Mouse (Mus musculus): ENCODE results near the gene Thegl. TPM values are rescaled to one million over a fixed set of nuclear protein-coding genes. Genes with fewer than 3 reads are reported as not detected.
"Not testable (repeated sequence)": the region's sequence is repeated elsewhere in the genome, so short reads cannot be mapped to it uniquely, and the experiment has no call there.

Thegl gene
- polyA plus RNA-seq, 1 experiment from 2014 or later, result not detected

DNA sequence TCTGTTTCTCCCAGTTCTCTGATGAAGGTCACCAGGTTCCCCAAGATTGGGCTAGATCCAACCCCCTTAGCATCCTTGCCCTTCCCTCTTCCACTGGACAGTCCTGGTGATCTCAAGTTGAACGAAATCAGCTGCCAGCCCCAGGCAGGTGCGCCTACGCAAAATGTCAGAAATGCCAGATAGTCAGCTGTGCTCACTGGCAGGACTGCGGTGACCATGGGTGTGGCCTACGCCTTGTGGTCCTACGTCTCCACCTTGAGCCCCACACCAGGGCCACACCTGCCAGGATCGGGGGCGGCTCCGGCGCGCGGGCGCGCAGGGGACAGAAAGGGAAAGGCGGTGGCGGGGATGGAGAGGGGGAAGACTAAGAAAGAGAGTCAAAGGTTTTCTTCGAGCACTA lies 14.6 kb upstream of the Thegl start:
- 93% methylated on average over 17 of the region's 17 CpGs for WGBS
- no peak for ATAC-seq (ENCODE audit: insufficient number of reproducible peaks, insufficient read depth, low FRiP score, low TSS enrichment)
- no peak overlapping the region for H3K27ac ChIP-seq
- H3K9me3 ChIP-seq, result no peaks in the 10 kb centered on the region
- no peaks in the 10 kb centered on the region for H3K27me3 ChIP-seq
- H3K4me2 ChIP-seq (replicated peaks), result no peak overlapping the region
- no peak overlapping the region for H3K4me3 ChIP-seq
- H3K4me1 ChIP-seq, result no peaks in the 10 kb centered on the region
- H3K36me3 ChIP-seq, result peaks cover 40% of the 10 kb centered on the region
- H3K9ac ChIP-seq, result no peak overlapping the region

- ATAC-seq (ENCODE audit: insufficient number of reproducible peaks, insufficient read depth, low FRiP score, low TSS enrichment), result no peak
- no peaks in the 10 kb centered on the region for H3K9me3 ChIP-seq
- no peaks in the 10 kb centered on the region for H3K27me3 ChIP-seq
- no peak within 1 kb of the TSS for H3K9ac ChIP-seq
- H3K27ac ChIP-seq, result no peak within 1 kb of the TSS
- H3K4me3 ChIP-seq, result no peak within 1 kb of the TSS
- no peak within 1 kb of the TSS for H3K4me2 ChIP-seq (replicated peaks)
- 90% methylated on average over 6 of the region's 6 CpGs for WGBS
- H3K36me3 ChIP-seq, result peaks cover 19% of the 10 kb centered on the region
- H3K4me1 ChIP-seq, result no peaks in the 10 kb centered on the region
These were observed 11.6 kb upstream of the Thegl start, which contains the start of gene Arl9 for GRCm38 (mm10) chr5:77004051-77004821. Gene Arl9 (plus strand): TSS chr5:77004055.

DNA sequence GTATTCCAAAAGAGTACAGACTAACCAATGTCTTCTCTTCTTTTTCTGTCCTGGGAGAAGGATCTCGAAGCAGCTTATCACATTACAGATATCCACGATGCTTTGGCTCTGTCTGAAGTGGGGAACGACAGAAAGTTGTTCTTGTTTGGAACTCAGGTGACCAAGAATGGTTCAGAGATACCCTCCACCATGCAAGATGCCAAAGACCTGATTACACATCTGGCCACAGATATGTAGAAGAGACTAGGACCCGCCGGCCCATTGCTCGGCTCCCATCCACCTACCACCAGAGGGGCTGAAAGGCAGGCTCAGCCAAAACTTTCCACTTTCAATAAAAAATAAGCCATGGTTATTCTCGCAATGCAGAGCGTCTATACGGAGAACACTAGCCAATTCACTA lies 5.5 kb upstream of the Thegl start:
- Histone ChIP-seq H3K4me1 (no peaks in the 10 kb centered on the region), H3K9ac (no peak overlapping the region), H3K36me3 (no peaks in the 10 kb centered on the region), H3K4me3 (no peak overlapping the region), H3K4me2 (replicated peaks) (no peak overlapping the region), H3K27ac (no peak overlapping the region), H3K9me3 (no peaks in the 10 kb centered on the region), H3K27me3 (no peaks in the 10 kb centered on the region)
- 90% methylated on average over 9 of the region's 9 CpGs for WGBS
- no peak for ATAC-seq (ENCODE audit: insufficient number of reproducible peaks, insufficient read depth, low FRiP score, low TSS enrichment)

GRCm38 (mm10) chr5:77011082-77011481 lies 4.7 kb upstream of the Thegl start:
- WGBS, result 62% methylated on average over 3 of the region's 3 CpGs
- Histone ChIP-seq H3K4me1 (no peaks in the 10 kb centered on the region), H3K27me3 (0 out of 2 replicates have a peak, but pooled peaks cover 4% of the 10 kb centered on the region), H3K4me3 (no peak overlapping the region), H3K27ac (no peak overlapping the region), H3K4me2 (replicated peaks) (no peak overlapping the region), H3K36me3 (no peaks in the 10 kb centered on the region), H3K9ac (no peak overlapping the region), H3K9me3 (no peaks in the 10 kb centered on the region)
- ATAC-seq (ENCODE audit: insufficient number of reproducible peaks, insufficient read depth, low FRiP score, low TSS enrichment), result no peak

GRCm38 (mm10) chr5:77013171-77013570 lies 2.7 kb upstream of the Thegl start:
- no peaks in the 10 kb centered on the region for H3K4me1 ChIP-seq
- whole genome bisulfite sequencing, result 69% methylated on average over 3 of the region's 3 CpGs
- no peak overlapping the region for H3K4me2 ChIP-seq (replicated peaks)
- H3K4me3 ChIP-seq, result no peak overlapping the region
- ATAC-seq (ENCODE audit: insufficient number of reproducible peaks, insufficient read depth, low FRiP score, low TSS enrichment), result no peak
- no peaks in the 10 kb centered on the region for H3K36me3 ChIP-seq
- H3K27ac ChIP-seq, result no peak overlapping the region
- 0 out of 2 replicates have a peak, but pooled peaks cover 10% of the 10 kb centered on the region for H3K27me3 ChIP-seq
- no peak overlapping the region for H3K9ac ChIP-seq
- H3K9me3 ChIP-seq, result no peaks in the 10 kb centered on the region

DNA sequence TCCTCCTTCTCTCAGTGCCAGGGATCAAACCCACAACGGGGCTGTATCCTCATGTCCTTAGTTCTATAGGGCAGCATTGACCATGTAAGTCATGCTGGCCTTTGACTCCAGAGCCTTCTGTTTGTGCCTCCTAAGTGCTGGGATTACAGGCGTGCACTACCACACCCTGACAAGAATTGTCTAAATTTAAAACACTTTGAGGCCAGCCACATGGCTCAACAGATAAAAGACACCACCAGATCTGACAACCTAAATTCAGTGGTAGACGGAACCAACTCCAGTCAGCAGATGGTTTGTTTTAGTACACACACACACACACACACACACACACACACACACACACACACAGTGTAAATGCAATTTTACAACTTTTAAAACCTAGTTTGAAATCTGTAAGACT lies 12.2 kb downstream of the Thegl start:
- no peaks in the 10 kb centered on the region for H3K36me3 ChIP-seq
- H3K4me3 ChIP-seq, result no peak overlapping the region
- H3K9me3 ChIP-seq, result no peaks in the 10 kb centered on the region
- H3K9ac ChIP-seq, result no peak overlapping the region
- WGBS, result 77% methylated on average over 3 of the region's 3 CpGs
- no peak overlapping the region for H3K27ac ChIP-seq
- ATAC-seq (ENCODE audit: insufficient number of reproducible peaks, insufficient read depth, low FRiP score, low TSS enrichment), result no peak
- H3K4me1 ChIP-seq, result no peaks in the 10 kb centered on the region
- H3K27me3 ChIP-seq, result no peaks in the 10 kb centered on the region
- no peak overlapping the region for H3K4me2 ChIP-seq (replicated peaks)

GRCm38 (mm10) chr5:77029735-77030134 lies 13.9 kb downstream of the Thegl start:
- no peak overlapping the region for H3K4me3 ChIP-seq
- H3K27me3 ChIP-seq, result no peaks in the 10 kb centered on the region
- H3K9me3 ChIP-seq, result no peaks in the 10 kb centered on the region
- no peak overlapping the region for H3K9ac ChIP-seq
- H3K27ac ChIP-seq, result no peak overlapping the region
- no peaks in the 10 kb centered on the region for H3K36me3 ChIP-seq
- ATAC-seq (ENCODE audit: insufficient number of reproducible peaks, insufficient read depth, low FRiP score, low TSS enrichment), result no peak
- 75% methylated on average over 5 of the region's 5 CpGs for WGBS
- H3K4me2 ChIP-seq (replicated peaks), result no peak overlapping the region
- H3K4me1 ChIP-seq, result no peaks in the 10 kb centered on the region

- not testable (repeated sequence) for ATAC-seq (ENCODE audit: insufficient number of reproducible peaks, insufficient read depth, low FRiP score, low TSS enrichment); H3K27me3 ChIP-seq; H3K4me1 ChIP-seq; H3K9ac ChIP-seq; H3K36me3 ChIP-seq; H3K4me2 ChIP-seq (replicated peaks); H3K4me3 ChIP-seq; H3K27ac ChIP-seq; H3K9me3 ChIP-seq
These were observed 19.3 kb downstream of the Thegl start for GRCm38 (mm10) chr5:77035101-77035500.

- no peaks in the 10 kb centered on the region for H3K4me1 ChIP-seq
- H3K27me3 ChIP-seq, result no peaks in the 10 kb centered on the region
- no peak overlapping the region for H3K4me3 ChIP-seq
- H3K9me3 ChIP-seq, result no peaks in the 10 kb centered on the region
- H3K4me2 ChIP-seq (replicated peaks), result no peak overlapping the region
- H3K36me3 ChIP-seq, result no peaks in the 10 kb centered on the region
- WGBS, result 85% methylated on average over 10 of the region's 10 CpGs
- H3K27ac ChIP-seq, result no peak overlapping the region
- no peak overlapping the region for H3K9ac ChIP-seq
- no peak for ATAC-seq (ENCODE audit: insufficient number of reproducible peaks, insufficient read depth, low FRiP score, low TSS enrichment)
These were observed 22.6 kb downstream of the Thegl start for GRCm38 (mm10) chr5:77038451-77038850.

DNA sequence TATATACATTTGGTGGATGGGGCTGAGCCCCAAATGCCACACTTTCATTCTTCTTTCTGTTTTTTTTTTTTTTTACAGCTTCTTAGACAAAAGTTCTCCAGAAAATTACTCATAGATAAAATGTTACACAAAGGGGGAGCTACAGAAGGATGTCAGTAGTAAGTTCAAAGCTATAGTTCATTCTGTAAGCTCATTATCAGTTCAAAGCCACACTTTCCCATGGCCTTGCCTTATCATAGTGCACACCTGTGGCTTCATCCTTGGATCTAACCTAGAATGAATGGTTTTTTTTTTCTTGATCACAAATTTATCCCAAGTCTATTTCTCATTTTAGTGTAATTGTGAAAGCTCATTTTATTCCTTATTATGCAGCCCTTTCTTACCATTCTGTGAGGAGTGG lies 23.6 kb downstream of the Thegl start:
- Histone ChIP-seq H3K9me3 (no peaks in the 10 kb centered on the region), H3K4me3 (no peak overlapping the region), H3K27ac (no peak overlapping the region), H3K27me3 (no peaks in the 10 kb centered on the region), H3K4me1 (no peaks in the 10 kb centered on the region), H3K4me2 (replicated peaks) (no peak overlapping the region), H3K36me3 (no peaks in the 10 kb centered on the region), H3K9ac (no peak overlapping the region)
- no peak for ATAC-seq (ENCODE audit: insufficient number of reproducible peaks, insufficient read depth, low FRiP score, low TSS enrichment)

DNA sequence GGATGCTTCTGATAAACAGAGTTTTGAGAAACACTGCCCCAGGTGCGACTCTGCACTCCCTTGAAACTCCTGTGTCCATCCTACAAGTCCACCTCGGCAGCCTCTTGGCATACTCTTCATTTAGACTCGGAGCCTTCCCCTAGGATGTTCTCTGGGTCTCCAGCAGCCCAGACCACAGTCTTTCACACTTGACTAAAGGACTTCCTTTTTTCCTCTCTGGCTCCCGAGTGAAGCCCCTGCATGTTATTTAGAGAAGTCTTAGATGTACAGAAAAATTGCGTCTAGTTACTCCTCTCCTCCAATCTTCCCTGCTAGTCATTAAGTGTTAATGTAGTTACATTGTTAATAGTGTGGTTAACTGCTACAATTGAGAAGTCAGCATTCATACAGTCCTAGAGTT lies 28.5 kb downstream of the Thegl start:
- 70% methylated on average over 5 of the region's 5 CpGs for WGBS
- ATAC-seq (ENCODE audit: insufficient number of reproducible peaks, insufficient read depth, low FRiP score, low TSS enrichment), result no peak
- Histone ChIP-seq H3K9ac (no peak overlapping the region), H3K27me3 (no peaks in the 10 kb centered on the region), H3K36me3 (no peaks in the 10 kb centered on the region), H3K4me1 (no peaks in the 10 kb centered on the region), H3K9me3 (no peaks in the 10 kb centered on the region), H3K4me2 (replicated peaks) (no peak overlapping the region), H3K27ac (no peak overlapping the region), H3K4me3 (no peak overlapping the region)

- WGBS, result 91% methylated on average over 5 of the region's 5 CpGs
- H3K27ac ChIP-seq, result no peak overlapping the region
- no peak overlapping the region for H3K4me3 ChIP-seq
- H3K9ac ChIP-seq, result no peak overlapping the region
- H3K4me2 ChIP-seq (replicated peaks), result no peak overlapping the region
- H3K4me1 ChIP-seq, result no peaks in the 10 kb centered on the region
- H3K27me3 ChIP-seq, result no peaks in the 10 kb centered on the region
- ATAC-seq (ENCODE audit: insufficient number of reproducible peaks, insufficient read depth, low FRiP score, low TSS enrichment), result no peak
- H3K9me3 ChIP-seq, result no peaks in the 10 kb centered on the region
- no peaks in the 10 kb centered on the region for H3K36me3 ChIP-seq
These were observed 36.8 kb downstream of the Thegl start for GRCm38 (mm10) chr5:77052616-77053015.
